Mouse (Mus musculus) mammary gland, adult 2 months (tissue): ENCODE results near the gene Fndc3a. TPM values are rescaled to one million over a fixed set of nuclear protein-coding genes. Genes with fewer than 3 reads are reported as not detected.

ENCODE experiments used
- polyA plus RNA-seq: library from polyadenylated mRNA; depleted of rRNA; stranded (reverse); fragments of >200 nt; gene quantifications from 2 replicates; pipeline ENCODE4 v1.2.3, GENCODE M21; 2012; ENCODE audit warnings: low replicate concordance; rRNA removed

The Fndc3a gene
- 31.9 and 42.2 TPM in 2 replicates for polyA plus RNA-seq

GRCm38 (mm10) chr14:72709710-72710340 is at the start of gene Fndc3a:
Gene Fndc3a (minus strand): TSS chr14:72710003.

GRCm38 (mm10) chr14:72491738-72492137 is 218.1 kb downstream of the Fndc3a start, which contains the start of gene Gm9195:
Gene Gm9195 (minus strand): TSS chr14:72491838.

Other genes starting within 250 kb of the Fndc3a start
- gene Gm9195, start 218.2 kb downstream of the Fndc3a start, polyA plus RNA-seq, result not detected in 2 replicates